Mouse (Mus musculus): ENCODE data around the gene Upp2.

DNA sequence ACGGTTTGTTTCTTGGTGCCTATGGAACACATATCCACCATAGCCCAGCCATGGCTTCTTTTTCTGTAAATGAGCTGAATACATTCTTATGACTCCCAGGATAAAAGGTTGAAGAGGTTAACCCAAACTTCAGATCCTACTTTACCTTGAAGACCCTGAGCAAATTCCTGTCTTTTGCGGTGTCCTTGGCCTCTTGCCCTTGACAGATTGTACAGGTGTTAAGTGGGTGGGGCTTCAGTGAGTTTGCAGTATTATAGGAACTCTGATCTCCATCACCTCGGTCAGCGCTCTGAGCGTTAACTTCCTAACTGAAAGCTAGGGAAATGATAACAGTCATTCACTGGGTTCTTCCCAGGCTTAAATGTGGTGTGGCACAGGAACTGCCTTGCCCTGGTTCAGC is 181.2 kb downstream of the Upp2 start:
- no peak for TF ChIP-seq CTCF (IDR thresholded peaks at IDR 0.05; ENCODE audit: insufficient read depth, low read length)
- no peak for TF ChIP-seq POLR2A (IDR thresholded peaks at IDR 0.05; ENCODE audit: borderline replicate concordance, extremely low read depth, low read depth, low read length)
